Mouse (Mus musculus): ENCODE results near the gene Hcn1. TPM values are rescaled to one million over a fixed set of nuclear protein-coding genes. Genes with fewer than 3 reads are reported as not detected.

Gene Hcn1
- total and polyA plus RNA-seq, 3 experiments, result not detected

GRCm38 (mm10) chr13:117958496-117959421 lies 356.6 kb downstream of the Hcn1 start:
- no peak for DNase-seq (ENCODE audit: low read depth, low spot score)
- H3K9ac ChIP-seq (ENCODE audit: control insufficient read depth, low read depth, low read length, poor library complexity, severe bottlenecking), result no peak overlapping the region
- H3K4me1 ChIP-seq (ENCODE audit: control insufficient read depth in 1 of 2, insufficient read depth in 2 of 2, low read length in 2 of 2), result no peaks in the 10 kb centered on the region
- H3K4me3 ChIP-seq (ENCODE audit: control insufficient read depth in 1 of 2, insufficient read depth in 1 of 2, low read depth in 2 of 2, low read length in 2 of 2), result no peak overlapping the region
- TF ChIP-seq CTCF (IDR thresholded peaks at IDR 0.05 in 2 of 3, conservative IDR thresholded peaks at IDR 0.05 in 1 of 3; ENCODE audit: control insufficient read depth in 1 of 3, insufficient read depth in 1 of 3, low read depth in 2 of 3, low read length in 3 of 3, poor library complexity in 1 of 3, severe bottlenecking in 1 of 3) (no peak), HCFC1 (IDR thresholded peaks at IDR 0.05; ENCODE audit: low read depth, low read length) (no peak), NRF1 (IDR thresholded peaks at IDR 0.05; ENCODE audit: insufficient read depth, low read depth, low read length, poor library complexity, severe bottlenecking) (no peak), GATA1 (IDR thresholded peaks at IDR 0.05; ENCODE audit: low read depth, low read length) (no peak), MXI1 (IDR thresholded peaks at IDR 0.05; ENCODE audit: low read depth, low read length) (no peak), ZMIZ1 (IDR thresholded peaks at IDR 0.05; ENCODE audit: low read depth, low read length) (no peak), ELF1 (IDR thresholded peaks at IDR 0.05; ENCODE audit: low read depth, low read length) (no peak), ZNF384 (IDR thresholded peaks at IDR 0.05; ENCODE audit: low read depth, low read length) (no peak), CHD1 (IDR thresholded peaks at IDR 0.05; ENCODE audit: low read depth, low read length) (no peak), USF1 (IDR thresholded peaks at IDR 0.05; ENCODE audit: low read depth, low read length) (no peak), NELFE (IDR thresholded peaks at IDR 0.05; ENCODE audit: low read depth, low read length) (no peak), UBTF (IDR thresholded peaks at IDR 0.05; ENCODE audit: borderline replicate concordance, insufficient read depth, low read depth, low read length) (no peak), USF2 (IDR thresholded peaks at IDR 0.05; ENCODE audit: borderline replicate concordance in 1 of 2, insufficient read depth in 1 of 2, low read depth in 1 of 2, low read length in 2 of 2) (no peak), MAZ (IDR thresholded peaks at IDR 0.05; ENCODE audit: low read depth, low read length) (no peak)
- no peaks in the 10 kb centered on the region for H3K9me3 ChIP-seq (replicated peaks; ENCODE audit: insufficient read depth, low read length)
- H3K79me2 ChIP-seq (ENCODE audit: control insufficient read depth, insufficient read depth, low read length, poor library complexity), result no peaks in the 10 kb centered on the region
- no peaks in the 10 kb centered on the region for H3K36me3 ChIP-seq (ENCODE audit: control insufficient read depth in 1 of 2, insufficient read depth in 2 of 2, low read length in 2 of 2)
- no peak overlapping the region for H3K27ac ChIP-seq (ENCODE audit: control insufficient read depth, low read depth, low read length)
- H3K27me3 ChIP-seq (ENCODE audit: control insufficient read depth in 1 of 2, insufficient read depth in 2 of 2, low read length in 2 of 2), result no peaks in the 10 kb centered on the region

- H3K4me3 ChIP-seq (ENCODE audit: control insufficient read depth in 1 of 2, insufficient read depth in 1 of 2, low read depth in 2 of 2, low read length in 2 of 2), result no peak overlapping the region
- H3K27ac ChIP-seq (ENCODE audit: control insufficient read depth, low read depth, low read length), result no peak overlapping the region
- no peaks in the 10 kb centered on the region for H3K27me3 ChIP-seq (ENCODE audit: control insufficient read depth in 1 of 2, insufficient read depth in 2 of 2, low read length in 2 of 2)
- no peaks in the 10 kb centered on the region for H3K79me2 ChIP-seq (ENCODE audit: control insufficient read depth, insufficient read depth, low read length, poor library complexity)
- H3K4me1 ChIP-seq (ENCODE audit: control insufficient read depth in 1 of 2, insufficient read depth in 2 of 2, low read length in 2 of 2), result no peaks in the 10 kb centered on the region
- TF ChIP-seq JUND (IDR thresholded peaks at IDR 0.05; ENCODE audit: low read depth, low read length) (no peak), USF1 (IDR thresholded peaks at IDR 0.05; ENCODE audit: low read depth, low read length) (no peak), MYC (IDR thresholded peaks at IDR 0.05; ENCODE audit: low read depth, low read length) (no peak)
- DNase-seq (ENCODE audit: low read depth, low spot score), result no peak
- no peaks in the 10 kb centered on the region for H3K9me3 ChIP-seq (replicated peaks; ENCODE audit: insufficient read depth, low read length)
- H3K36me3 ChIP-seq (ENCODE audit: control insufficient read depth in 1 of 2, insufficient read depth in 2 of 2, low read length in 2 of 2), result no peaks in the 10 kb centered on the region
- no peak overlapping the region for H3K9ac ChIP-seq (ENCODE audit: control insufficient read depth, low read depth, low read length, poor library complexity, severe bottlenecking)
Measured at GRCm38 (mm10) chr13:117964620-117965019, 362.5 kb downstream of the Hcn1 start.
